Mouse (Mus musculus): ENCODE results near the gene Lyrm1. TPM values are rescaled to one million over a fixed set of nuclear protein-coding genes. Genes with fewer than 3 reads are reported as not detected.
A peak's percentile ranks its signal among the peaks of the same experiment; 100 is the strongest.

The Lyrm1 gene
- polyA plus RNA-seq, 3 experiments from 2014 or later = 16.8 to 26.1 (median 17.9) TPM

DNA sequence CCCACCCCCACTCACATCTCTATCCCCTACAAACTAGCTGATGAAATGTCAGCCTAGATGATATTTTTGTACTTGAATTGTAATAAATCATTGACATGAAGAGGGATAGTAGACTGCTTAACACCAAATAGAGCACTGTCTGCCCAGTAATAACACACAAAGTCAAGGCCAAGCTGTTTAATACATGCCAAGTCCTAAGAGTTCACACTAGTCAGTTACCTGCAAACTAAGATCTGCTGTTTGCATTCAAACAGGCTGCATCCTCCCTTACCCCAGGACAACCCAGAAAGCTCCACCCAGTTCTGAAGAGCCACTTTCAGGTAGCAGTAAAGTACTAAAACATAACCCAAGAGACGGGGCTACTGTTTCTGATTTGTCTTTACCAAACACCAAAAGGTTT is 3.5 kb upstream of the Lyrm1 start:
- ATAC-seq = no peak

DNA sequence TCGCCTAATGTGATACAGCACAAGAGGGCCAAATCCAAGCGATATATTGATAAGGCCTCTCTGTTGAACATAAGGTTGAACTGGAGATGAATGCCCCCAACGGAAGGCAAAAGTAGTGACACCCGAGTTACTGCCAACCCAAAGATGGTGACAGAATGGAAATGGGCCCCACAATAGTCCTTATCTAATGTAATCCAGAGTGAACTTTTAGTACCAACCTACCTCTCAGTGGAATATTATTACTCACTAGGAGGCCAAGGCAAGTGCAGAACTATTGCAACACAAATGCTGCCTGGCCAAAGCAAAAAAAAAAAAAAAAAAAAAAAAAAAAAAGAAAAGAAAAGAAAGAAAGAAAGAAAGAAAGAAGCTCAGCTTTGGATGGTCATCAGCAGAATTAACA is 2.9 kb upstream of the Lyrm1 start:
- ATAC-seq = no peak

DNA sequence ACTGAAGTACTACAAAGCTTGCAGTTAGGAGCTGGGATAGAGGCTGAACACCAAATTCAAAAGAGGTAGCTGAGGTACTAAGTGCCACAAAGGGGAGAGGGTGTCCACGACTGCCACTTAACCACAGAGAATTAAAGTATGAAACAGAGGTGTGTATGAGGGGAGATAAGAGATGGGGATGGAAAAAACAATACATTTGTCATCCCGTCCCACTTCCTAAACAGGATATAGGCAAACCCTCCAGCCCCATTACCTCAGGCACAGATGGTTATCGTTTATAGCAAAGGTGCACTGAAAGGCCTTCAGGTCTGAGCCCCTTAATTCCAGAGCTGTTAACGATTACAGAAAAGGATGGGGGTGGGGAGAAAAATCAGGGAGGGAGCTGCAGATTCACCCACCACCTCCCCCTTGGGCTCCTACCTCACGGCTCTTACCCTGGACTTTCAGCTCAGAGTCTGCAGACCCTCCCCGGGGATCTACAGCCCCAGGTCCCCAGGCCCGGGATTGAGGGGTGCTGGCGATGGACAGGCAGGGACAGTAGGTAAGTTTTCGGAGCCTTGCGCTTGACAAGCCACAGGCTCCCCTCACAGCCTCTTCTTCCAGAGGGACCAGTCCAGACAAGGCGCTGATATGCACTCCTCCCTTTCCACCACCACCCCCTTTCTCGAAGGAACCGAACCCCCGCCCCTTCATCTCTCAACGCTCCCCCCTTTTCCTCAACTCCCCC is 680 bp upstream of the Lyrm1 start:
- ATAC-seq = peak; percentile 15

DNA sequence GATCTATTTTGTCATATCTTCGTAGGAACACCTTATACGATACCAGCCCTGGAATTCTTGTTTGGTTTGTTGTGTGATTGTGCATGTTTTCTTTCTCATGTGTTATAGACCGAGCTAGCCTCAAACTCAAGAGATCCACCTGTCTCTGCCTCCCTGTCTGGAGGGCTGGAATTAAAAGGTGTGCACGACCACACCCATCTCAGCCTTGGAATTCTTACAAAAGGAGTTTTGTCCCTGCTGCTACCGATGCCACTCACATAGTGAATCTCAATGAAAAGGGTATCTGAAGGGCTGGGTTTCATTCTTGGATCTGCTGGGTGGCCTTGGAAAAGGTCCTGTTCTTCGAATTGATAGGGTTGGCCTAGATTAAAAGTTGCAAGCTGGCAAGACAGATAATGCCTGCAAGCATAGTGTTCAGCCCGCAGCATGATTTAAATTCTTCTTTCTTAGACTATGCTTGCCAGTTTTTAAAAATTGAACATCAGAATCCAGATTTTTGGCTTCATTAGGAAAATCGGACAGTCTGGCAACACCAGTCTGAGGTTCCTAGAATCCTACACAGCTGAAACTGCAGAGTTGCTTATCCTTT is 2.0 kb downstream of the Lyrm1 start:
- ATAC-seq = no peak

DNA sequence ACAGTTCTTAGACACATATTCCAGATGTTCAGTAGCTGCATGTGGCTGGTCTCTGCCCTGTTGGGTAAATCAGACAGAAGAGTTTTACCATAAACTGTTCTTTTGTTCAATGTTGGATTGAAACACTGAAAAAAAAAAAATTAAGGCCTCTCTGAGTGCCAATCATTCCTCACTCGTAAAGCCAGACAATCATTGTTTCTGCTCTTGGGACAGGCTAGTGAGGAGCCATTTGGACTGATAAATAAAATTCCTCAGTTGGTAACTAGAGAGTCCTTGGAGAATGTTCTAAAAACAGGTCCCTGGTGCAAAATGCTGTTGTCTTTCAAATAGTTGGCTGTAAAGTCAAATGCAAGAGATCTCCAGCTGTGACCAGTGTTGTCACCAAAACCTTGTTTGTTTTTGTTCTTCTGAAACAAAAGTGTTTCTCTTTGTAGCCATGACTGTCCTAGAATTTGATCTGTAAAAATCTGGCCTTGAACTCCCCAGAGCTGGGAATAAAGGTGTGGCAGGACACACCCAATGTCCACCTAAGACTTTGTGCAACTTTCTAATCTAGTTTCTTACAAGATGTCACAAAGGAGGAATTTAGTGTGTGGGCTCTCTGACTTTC is 2.7 kb downstream of the Lyrm1 start:
- no peak for ATAC-seq

DNA sequence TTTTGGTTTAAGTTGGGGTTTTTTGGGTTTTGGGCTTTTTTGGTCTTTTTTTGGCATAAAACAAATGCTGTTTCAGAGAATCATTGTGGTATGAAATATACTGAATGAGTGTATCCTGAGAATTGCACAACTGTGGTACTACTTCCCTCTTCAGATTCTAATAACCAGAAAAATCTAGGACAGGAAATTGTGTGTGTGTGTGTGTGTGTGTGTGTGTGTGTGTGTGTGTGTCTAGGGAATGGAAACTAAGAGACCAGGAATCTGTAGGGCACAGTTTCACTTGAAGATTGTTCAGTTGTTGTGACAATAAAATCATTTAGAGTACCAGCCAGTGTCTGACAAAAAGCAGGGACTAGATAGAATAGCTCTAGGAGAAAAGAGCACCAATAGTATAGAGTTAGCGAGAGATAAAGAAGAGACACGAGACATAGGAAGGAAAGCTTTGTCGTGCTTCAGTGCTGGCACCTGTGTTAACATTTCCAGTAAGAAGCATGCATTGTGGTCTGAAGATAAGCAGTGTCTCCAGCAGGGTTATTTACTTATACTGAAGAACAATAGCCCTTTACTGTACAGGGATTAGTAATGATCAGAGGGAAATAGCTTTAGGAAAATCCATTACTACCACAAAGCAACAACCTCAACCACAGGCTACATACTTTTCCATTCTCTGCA is 3.9 kb downstream of the Lyrm1 start:
- no peak for ATAC-seq

DNA sequence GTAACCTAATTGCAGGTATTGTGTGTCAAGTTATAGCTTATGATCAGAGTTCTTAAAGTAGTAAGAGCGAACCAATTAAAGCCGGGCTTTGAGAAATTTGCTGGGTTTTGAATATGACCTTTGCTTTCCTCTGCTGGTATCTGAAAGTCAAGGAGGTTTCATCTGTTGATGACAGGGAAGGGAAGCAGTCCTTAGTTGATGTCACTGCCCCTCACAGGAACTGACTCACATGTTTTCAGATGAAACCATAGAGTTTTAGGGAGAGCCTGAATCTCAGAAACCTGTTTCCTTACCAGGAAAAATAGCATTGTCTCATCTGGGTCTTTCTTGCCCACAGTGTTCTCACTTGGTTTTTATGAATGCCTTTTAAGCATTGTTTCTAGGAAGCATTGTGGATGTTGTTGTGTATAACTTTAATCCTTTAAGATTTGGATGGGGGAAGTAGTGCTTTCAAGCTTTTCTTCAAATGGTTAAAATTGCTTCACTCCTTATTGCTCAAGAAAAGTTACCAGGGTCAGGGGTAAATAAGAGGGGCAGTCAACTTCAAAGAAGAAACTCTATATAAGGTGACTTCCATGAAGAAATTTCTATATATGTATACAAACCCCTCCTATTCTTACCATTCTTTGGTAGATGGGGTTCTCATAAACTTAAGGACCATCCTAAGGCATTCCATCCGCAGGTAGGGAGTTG is 11.0 kb downstream of the Lyrm1 start:
- no peak for ATAC-seq

DNA sequence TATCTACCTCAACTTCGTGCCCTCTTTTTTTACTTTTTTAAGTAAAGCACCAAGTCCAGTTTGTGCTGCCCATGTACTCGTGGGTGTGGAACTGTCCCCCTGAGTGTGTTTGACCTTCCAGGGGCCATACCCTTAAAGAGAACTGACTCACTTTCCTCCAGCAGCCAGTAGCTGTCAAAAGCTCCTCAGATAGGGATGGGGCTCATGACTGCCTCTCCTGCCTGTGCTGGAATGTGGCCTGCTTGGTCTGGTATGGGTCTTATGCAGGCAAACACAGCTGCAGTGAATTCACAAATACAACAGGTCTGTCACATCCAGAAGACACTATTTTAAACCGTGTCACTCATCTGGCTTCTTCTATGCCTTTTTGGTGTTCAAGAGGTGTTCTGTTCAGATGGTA is 16.1 kb downstream of the Lyrm1 start:
- no peak for ATAC-seq

DNA sequence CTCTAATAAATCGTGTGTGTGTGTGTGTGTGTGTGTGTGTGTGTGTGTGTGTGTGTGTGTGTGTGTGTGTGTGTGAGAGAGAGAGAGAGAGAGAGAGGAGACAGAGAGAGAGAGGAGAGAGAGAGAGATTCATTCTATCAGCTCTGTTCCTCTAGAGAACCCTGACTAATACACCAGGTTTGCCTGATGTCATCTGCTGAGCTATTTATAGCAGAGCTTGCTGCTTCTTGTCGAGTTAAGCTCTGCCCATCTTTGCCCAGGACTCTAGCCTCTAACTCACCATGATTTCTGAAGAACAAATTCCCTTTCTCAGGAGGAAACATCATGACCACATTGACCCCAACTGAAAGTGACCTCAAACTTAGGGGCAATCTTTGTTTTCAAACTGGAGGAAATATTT is 24.8 kb downstream of the Lyrm1 start:
- no peak for ATAC-seq

DNA sequence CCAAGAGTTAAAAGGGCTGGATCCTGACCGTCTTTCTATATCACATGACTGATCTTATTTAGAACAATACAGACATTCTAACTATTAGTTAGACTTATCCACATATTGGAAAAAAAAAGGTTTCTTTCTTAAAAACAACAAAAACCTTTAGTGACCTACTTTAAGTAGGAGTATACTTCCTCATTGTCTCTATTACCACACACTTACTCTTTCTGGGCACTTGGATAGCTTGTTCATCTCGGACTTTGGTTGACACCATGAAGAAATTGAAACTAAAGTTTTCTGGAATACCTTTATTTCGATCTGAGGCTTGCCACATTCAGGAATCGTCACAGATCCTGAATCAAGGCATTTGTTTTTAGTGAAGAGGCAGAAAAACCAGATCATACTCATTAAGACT is 25.4 kb downstream of the Lyrm1 start:
- ATAC-seq = no peak

DNA sequence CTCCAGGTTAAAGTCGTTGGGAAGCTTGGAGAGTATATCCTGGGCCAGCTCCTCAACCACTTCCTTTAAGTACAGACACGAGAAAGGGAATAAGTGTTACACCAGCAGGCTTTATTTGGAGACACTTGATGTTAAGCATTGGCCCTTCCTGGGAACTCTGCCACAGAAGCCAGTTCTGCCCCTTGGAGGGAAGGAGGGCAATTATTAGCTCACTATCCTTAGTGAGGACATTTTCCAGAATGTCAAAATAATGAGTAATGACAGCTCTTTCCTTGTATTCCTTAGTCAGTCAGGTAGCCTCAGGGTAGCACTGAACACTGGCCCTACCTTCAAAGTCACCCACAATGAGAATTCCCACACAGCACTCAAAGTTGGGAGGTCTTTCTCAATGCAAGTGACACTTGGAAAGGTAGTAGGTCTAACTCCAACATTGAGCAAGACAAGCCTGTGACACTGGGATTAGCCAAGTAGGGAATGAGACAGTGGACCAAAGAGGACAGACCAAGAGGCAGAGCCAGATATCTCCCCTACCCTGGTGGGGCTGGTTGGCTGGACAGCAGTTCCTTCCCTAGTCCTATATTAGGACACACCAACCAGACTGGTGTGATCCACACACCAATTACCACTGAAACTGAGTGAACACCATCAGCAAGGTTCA is 33.3 kb downstream of the Lyrm1 start:
- ATAC-seq = no peak

DNA sequence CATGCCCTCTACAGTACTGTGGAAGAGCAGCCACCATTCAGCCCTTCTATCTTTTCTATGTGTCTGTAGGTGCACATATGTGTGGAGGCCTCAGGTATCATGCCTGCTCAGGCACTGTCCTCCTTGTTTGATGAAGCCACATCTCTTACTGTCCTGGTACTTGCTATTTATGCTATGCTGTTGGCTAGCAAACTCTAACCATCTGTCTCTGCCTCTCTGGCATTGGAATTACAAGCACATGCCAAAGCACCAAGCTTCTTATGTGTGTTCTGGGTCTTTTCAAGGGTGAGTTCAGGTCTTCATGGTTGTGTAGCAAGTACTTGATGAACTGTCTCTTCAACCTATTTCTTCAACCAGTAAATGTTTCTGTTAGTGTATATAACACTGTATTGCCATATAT is 40.7 kb downstream of the Lyrm1 start:
- ATAC-seq = no peak

DNA sequence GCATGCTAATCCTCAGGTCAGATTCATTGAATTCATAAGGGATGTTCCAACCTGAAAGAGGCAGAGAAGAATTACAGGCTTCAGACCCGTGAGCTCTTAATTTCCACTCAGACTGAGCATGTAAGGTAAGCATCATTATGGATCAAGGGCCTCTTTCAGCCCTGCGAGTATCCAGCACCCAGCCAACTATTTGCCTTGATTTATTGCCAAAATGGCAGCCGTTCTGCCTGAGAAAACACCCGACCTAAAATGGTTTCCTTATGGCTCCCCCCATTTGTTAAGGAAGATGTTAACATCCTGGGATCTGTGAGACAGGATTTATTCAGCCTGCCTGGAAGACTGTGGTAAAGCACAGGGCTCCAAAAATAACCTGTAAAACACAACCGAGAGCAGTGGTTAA is 41.4 kb downstream of the Lyrm1 start:
- no peak for ATAC-seq

DNA sequence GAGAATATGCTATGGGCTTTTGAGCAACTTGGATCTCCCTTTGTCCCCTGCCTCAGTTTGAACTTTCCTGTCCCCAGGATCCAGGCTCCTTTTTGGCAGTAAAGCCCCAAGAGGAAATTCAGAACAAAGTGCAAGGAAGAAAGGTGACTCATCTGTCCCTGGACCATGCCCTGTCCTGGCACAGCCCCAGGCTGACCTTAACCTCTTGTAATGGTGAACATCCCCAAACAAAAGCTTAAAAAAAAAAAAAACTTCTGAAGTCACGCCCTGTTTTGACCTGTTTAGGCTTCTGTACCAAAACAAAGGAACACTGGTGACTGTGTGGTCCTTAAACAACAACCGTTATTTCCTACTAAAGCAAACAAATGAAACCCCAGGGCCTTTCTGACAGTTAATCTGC is 45.9 kb downstream of the Lyrm1 start:
- no peak for ATAC-seq

DNA sequence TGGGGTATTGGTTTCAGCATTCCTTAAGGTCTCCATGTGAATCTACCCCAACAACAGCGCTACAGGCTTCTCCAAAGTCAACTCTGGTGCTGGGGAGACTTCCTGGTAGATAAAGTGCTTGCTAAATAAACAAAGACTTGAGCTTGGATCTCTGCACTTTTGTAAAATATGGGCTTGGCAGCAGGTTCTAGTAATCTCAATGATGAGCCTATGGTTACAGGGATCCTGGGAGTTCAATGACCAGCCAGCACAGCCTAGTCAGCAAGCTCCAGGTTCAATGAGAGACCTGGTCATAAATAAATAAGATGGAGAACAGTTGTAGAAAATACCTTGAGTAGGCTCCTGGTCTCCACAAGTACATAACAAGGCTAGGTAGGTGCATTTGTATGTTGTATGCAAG is 58.4 kb downstream of the Lyrm1 start:
- no peak for ATAC-seq

DNA sequence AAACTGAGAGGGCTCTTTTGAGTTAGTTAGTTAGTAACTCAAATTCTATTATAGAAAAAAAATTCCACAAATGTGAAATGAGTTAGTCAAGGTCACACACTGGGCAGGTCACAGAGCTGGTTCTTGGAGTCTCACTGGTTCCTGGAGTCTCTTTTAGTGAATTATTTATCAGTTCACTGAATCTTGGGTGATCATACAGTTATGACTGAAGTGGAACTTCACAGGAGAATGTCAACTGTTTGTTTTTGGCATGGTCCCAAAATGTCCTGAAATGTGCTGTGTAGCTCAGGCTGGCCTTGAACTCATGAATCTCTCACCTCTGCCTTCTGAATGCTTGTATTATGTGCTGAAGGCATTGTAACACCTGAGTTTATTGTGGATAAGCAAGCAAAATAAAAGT is 61.8 kb downstream of the Lyrm1 start:
- ATAC-seq = no peak

DNA sequence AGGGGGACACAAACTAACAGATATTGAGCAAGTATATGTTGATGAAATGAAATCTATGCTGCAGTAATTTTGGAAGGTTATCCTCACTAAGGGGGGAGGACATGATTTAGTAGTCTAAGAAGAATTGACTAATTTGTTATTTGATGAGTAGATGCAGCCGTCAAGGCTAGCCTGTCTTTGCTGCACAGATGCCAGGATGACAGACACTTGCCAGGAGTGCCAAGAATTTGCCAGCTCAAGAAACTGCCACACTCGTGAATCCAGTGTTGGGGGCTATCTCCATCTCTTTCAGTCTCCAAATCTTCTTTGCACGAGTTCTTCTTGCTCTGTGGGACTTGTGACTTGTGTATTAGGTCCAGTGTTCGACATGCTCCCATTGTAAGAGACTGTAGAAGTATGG is 63.4 kb downstream of the Lyrm1 start:
- no peak for ATAC-seq

DNA sequence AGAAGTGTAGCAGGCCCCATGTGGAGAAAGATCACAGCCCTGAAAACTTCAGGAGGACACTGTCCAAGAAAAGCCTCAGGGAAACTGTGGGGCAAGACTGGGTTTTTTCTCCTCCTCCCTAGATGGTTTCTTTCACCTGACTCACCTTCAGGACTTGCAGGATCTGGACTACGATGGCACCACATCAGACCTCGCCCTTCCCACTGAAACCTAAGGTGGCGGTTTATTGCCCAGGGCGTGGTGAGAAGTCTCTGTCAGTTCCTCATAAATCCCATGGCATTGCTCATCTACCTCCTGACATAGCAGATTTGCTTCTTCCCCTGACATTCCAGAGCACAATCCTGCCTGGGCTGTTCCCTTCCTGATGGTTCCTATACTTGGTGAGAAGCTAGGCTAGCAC is 63.8 kb downstream of the Lyrm1 start:
- ATAC-seq = no peak

DNA sequence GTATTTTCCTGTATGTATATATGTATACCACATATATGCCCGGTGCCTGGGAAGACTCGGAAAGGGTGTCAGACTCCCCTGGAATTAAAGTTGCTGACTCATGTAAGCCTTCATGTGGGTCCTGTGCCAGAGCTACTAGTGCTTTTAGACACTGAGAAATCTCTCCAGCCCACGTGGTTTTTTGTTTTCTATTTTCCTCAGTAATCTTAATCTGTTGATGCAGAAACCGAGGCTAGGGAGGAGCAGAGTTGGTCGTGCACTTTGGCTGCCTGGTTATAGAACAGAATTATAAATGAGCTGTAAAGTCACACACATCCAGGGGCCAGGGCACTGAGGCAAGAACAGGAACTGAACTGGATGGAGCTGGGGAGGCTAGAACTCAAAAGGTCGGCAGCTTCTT is 64.3 kb downstream of the Lyrm1 start:
- ATAC-seq = no peak

DNA sequence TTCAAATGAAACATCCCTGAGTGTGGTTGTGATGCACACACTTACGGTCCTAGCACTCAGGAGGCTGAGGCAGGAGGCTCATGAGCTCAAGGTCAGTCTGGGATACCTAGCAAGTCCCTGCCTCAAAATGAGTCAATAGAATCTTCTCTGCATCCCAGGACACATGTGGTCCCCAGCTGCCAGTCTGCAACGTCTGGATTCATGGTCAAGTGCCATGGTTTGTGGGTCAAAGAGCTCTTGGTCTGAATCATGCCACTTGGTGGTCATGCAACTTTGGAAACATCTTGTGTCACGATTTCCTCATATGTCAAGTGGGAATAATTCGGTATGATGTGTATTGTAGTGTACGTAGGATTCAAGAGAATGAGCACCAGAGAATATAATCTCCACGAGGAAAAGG is 64.9 kb downstream of the Lyrm1 start:
- ATAC-seq = no peak

DNA sequence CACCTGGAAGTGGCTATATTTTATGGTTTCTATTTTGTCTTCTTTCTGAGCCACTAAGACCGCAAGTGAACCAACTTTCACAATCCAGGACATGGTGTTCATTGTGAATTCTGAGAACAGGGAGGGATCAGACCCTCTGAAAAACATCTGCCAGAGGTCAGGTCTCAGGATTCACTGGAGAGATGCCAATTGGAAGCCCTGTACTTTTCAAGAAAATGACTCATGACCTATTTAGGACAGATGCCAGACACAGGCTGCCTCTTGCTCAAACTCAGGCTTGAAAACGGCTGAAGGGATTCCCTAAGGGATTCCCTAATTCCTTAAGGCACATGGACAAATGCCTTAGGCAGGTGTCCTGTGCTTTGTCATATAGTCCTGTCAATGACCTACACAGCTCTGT is 65.4 kb downstream of the Lyrm1 start:
- ATAC-seq = no peak

DNA sequence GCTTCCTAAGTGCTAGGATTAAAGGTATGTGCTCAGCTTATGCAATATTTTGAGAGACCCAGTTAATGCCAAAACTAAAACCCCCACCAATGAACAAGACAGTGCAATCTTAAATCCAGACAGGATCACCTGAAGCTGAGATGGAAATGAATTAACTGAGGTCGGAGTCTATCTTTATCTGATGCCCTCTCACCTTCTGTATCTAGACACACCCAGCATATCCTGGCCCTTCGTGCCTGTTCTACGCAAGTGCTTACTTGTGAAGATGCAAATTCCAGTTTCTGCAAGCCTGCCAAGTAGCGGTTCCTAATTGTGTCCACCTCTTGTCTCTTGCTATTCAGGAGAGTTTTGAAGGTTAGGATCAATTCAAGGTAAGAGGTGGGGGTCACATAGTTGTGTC is 69.5 kb downstream of the Lyrm1 start:
- ATAC-seq = no peak
